Mouse (Mus musculus) G1E (cell line): Measurements from ENCODE around the gene Btc. TPM values are rescaled to one million over a fixed set of nuclear protein-coding genes. Genes with fewer than 3 reads are reported as not detected.

Experiments
- ATAC-seq: 2 replicates; pipeline ENCODE4 v1.8.0; 2016; ENCODE audit warnings: mild to moderate bottlenecking; ENCODE audit not compliant: insufficient number of reproducible peaks, poor library complexity, low FRiP score, severe bottlenecking; ENCODE audit errors: extremely low read depth
- DNase-seq: peaks from one replicate; pipeline ENCODE4 v3.0.0; 2012; ENCODE audit warnings: low spot score
- H3K27me3 ChIP-seq: 2 replicates; pipeline ENCODE4 v1.6.1; 2012; ENCODE audit warnings: mild to moderate bottlenecking, low read length, inconsistent platforms; ENCODE audit not compliant: insufficient read depth
- H3K36me3 ChIP-seq: replicated peaks from 2 replicates; pipeline ENCODE3; 2012; ENCODE audit warnings: mild to moderate bottlenecking, inconsistent platforms
- H3K4me1 ChIP-seq: 2 replicates; pipeline ENCODE4 v1.6.1; 2012; ENCODE audit warnings: low read depth, low read length, inconsistent platforms, mixed read lengths; ENCODE audit not compliant: insufficient read depth
- H3K4me3 ChIP-seq: 2 replicates; pipeline ENCODE4 v1.5.1; 2012; ENCODE audit warnings: low read depth, mild to moderate bottlenecking, inconsistent platforms, low read length, moderate library complexity, mixed read lengths
- H3K9me3 ChIP-seq: replicated peaks from 2 replicates; pipeline ENCODE4 v1.6.1; 2012; ENCODE audit warnings: inconsistent platforms
- CTCF ChIP-seq: IDR thresholded peaks from 2 replicates; pipeline ENCODE4 v1.5.1; 2012; ENCODE audit warnings: low read depth, low read length, inconsistent platforms, mixed read lengths
- GATA1 ChIP-seq: IDR thresholded peaks from 2 replicates; pipeline ENCODE4 v1.6.1; 2012; ENCODE audit warnings: borderline replicate concordance, low read length, inconsistent platforms, mixed read lengths
- GATA2 ChIP-seq: IDR thresholded peaks from 2 replicates; pipeline ENCODE4 v1.6.1; 2012; ENCODE audit warnings: low read depth, low read length, inconsistent platforms, borderline replicate concordance
- POLR2AphosphoS5 ChIP-seq: IDR thresholded peaks from 2 replicates; pipeline ENCODE4 v1.6.1; 2012; ENCODE audit warnings: low read depth, low read length, inconsistent platforms; ENCODE audit not compliant: insufficient replicate concordance
- TAL1 ChIP-seq: conservative IDR thresholded peaks from 2 replicates; pipeline ENCODE4 v1.6.1; 2012; ENCODE audit warnings: low read depth, low read length, inconsistent platforms, mixed read lengths
- polyA plus RNA-seq: library from polyadenylated mRNA; stranded (reverse); fragments of >175 nt; gene quantifications from 2 replicates; pipeline ENCODE4 v1.2.3, GENCODE M21; 2012
- total RNA-seq, 2 experiments: library from RNA; stranded (forward) in 1 of 2; stranded (reverse) in 1 of 2; fragments of 200-1000 nt in 1 of 2; fragments of >200 nt in 1 of 2; fragmentation: Nextera tagmentation in 1 of 2; gene quantifications; 2 replicates each; pipeline ENCODE4 v1.2.3; 2014 to 2017

The Btc gene
- total and polyA plus RNA-seq, 3 experiments, result 0.11 TPM; not detected in 2

DNA sequence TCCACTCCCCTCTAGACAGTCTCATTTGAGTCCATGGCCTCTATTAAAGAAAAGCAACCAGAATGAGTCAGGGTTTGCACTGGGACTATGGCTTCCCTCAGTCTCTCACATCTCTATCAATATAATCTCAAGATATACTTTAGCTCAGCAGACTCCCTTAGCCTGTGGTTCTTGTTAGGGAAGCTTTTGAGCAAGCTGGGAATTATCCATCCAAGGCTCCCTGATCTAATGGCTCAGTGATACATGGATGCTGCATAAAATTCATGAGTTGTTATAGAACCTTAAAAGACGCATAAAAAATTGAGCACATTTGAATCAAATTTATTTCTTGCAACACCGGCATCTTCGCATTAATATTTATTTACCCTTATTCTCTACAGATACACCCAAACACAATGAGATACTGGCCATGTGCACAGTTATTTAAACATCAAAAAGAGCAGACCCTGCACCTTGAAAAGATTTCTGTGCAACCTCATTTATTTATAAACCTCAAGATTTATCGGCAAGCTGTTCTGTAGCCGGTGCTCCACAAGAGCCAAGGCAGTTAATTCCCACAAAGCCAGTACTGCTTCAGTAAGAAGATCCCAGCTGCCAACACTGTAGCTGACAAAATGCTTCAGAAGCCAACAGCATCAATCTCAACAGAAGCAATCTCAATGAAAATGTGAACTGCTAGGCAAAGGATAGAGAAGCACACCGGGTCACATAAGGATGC lies 39.4 kb downstream of the Btc start:
- TF ChIP-seq POLR2AphosphoS5, result no peak
- no peak for TF ChIP-seq GATA2
- no peak for TF ChIP-seq CTCF
- no peak for TF ChIP-seq TAL1
- TF ChIP-seq GATA1, result no peak
- ATAC-seq, result no peak
- H3K36me3 ChIP-seq, result no peaks in the 10 kb centered on the region

GRCm38 (mm10) chr5:91352645-91353044 lies 50.1 kb downstream of the Btc start:
- no peak for DNase-seq
- no peaks in the 10 kb centered on the region for H3K36me3 ChIP-seq
- TF ChIP-seq TAL1, result no peak
- TF ChIP-seq GATA2, result no peak
- TF ChIP-seq CTCF, result no peak
- no peak for TF ChIP-seq GATA1
- TF ChIP-seq POLR2AphosphoS5, result no peak

More for the DNA sequence above, 39.4 kb downstream of the Btc start:
- Histone ChIP-seq H3K27me3 (no peaks in the 10 kb centered on the region), H3K4me1 (no peaks in the 10 kb centered on the region), H3K9me3 (no peaks in the 10 kb centered on the region), H3K4me3 (no peak overlapping the region)
- no peak for DNase-seq

DNA sequence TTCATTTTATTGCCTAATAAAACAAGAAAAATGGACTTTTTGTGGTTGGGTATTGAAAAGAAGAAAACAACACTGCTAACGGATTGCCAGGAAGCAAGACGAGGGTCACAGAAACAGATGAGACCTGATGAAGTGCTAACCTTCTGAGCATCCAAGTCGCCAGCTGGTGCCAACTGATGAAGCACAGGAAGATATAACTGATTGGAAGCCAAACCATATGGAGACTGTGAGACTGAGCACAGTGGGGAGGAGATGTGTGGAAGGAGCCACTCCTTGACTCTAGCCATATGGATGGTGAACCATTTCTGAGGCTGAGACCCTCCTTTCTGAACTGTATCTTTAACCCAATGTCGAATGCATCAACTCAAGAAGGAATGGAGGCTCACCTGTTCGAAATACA lies 57.1 kb downstream of the Btc start:
- DNase-seq, result no peak
- Histone ChIP-seq H3K4me3 (no peak overlapping the region), H3K27me3 (peaks cover 3% of the 10 kb centered on the region; the same call in 1 of the 2 replicates), H3K9me3 (no peaks in the 10 kb centered on the region), H3K4me1 (no peaks in the 10 kb centered on the region), H3K36me3 (no peaks in the 10 kb centered on the region)
- no peak for ATAC-seq
- TF ChIP-seq GATA1 (no peak), TAL1 (no peak), POLR2AphosphoS5 (no peak), GATA2 (no peak), CTCF (no peak)

More at GRCm38 (mm10) chr5:91352645-91353044, 50.1 kb downstream of the Btc start:
- no peak for ATAC-seq
- H3K4me3 ChIP-seq, result no peak overlapping the region
- no peaks in the 10 kb centered on the region for H3K4me1 ChIP-seq
- H3K9me3 ChIP-seq, result no peaks in the 10 kb centered on the region
- no peaks in the 10 kb centered on the region for H3K27me3 ChIP-seq

- DNase-seq (no peak), ATAC-seq (no peak)
- no peaks in the 10 kb centered on the region for H3K4me1 ChIP-seq
- H3K4me3 ChIP-seq, result no peak overlapping the region
- H3K36me3 ChIP-seq, result no peaks in the 10 kb centered on the region
- peaks cover 3% of the 10 kb centered on the region; the same call in 1 of the 2 replicates for H3K27me3 ChIP-seq
- H3K9me3 ChIP-seq, result no peaks in the 10 kb centered on the region
- TF ChIP-seq CTCF, result no peak
- TF ChIP-seq POLR2AphosphoS5, result no peak
These were observed 57.7 kb downstream of the Btc start for GRCm38 (mm10) chr5:91345064-91345463.

DNA sequence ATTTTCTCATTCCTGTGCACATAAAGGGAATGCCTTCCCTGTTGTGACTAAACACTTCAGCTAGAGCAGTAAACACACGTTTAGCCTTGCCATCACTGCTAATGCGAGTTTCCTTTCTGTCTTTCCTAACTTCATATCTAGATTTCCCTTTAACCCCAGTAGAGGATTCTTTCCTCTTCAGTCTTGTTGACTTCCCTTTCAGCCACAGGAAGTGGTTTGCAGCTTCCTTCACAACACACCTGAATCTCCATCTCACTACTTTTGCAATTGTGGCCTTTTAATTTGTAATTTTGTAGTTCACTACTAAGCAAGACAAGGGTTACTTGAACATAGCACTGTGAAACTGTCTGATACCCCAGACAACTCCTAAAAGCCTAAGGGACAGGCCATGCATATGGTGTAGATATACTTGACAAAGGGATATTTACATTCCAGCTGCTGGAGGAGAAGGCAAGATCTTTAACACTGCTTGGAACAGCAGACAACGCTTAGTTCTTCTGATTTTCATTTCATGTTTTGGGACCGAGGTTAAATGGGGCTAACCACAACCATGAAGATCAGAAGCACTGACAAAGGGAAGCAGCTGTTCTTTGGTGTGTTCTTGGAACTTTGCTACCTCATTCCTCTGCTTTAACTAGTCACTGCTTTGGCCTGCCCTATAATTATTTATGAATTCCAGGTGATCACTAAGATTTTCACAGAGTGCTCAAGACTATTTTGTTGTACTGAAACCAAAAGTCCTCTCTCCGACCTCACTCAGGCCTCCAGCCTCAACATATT lies 60.6 kb downstream of the Btc start:
- Histone ChIP-seq H3K27me3 (no peaks in the 10 kb centered on the region), H3K4me1 (no peaks in the 10 kb centered on the region), H3K36me3 (no peaks in the 10 kb centered on the region), H3K9me3 (no peaks in the 10 kb centered on the region), H3K4me3 (no peak overlapping the region)
- TF ChIP-seq GATA1 (no peak), TAL1 (no peak), POLR2AphosphoS5 (no peak), CTCF (no peak), GATA2 (no peak)
- ATAC-seq (no peak), DNase-seq (no peak)

- ATAC-seq (no peak), DNase-seq (no peak)
- Histone ChIP-seq H3K9me3 (no peaks in the 10 kb centered on the region), H3K36me3 (no peaks in the 10 kb centered on the region), H3K4me3 (no peak overlapping the region), H3K4me1 (no peaks in the 10 kb centered on the region), H3K27me3 (no peaks in the 10 kb centered on the region)
- no peak for TF ChIP-seq TAL1
- TF ChIP-seq POLR2AphosphoS5, result no peak
- TF ChIP-seq GATA2, result no peak
- TF ChIP-seq GATA1, result no peak
- no peak for TF ChIP-seq CTCF
These were observed 68.6 kb downstream of the Btc start for GRCm38 (mm10) chr5:91334227-91334626.
